Mouse (Mus musculus) erythroblast, adult 5-6 weeks (primary cell): ENCODE results near the gene Strap. TPM values are rescaled to one million over a fixed set of nuclear protein-coding genes. Genes with fewer than 3 reads are reported as not detected.

Source experiments
- ATAC-seq: replicated peaks from 2 replicates; pipeline ENCODE4 v1.8.0; 2016; ENCODE audit warnings: moderate number of reproducible peaks, mild to moderate bottlenecking, moderate TSS enrichment, inconsistent platforms; ENCODE audit not compliant: poor library complexity, low FRiP score, severe bottlenecking
- total RNA-seq, 2 experiments: library from RNA; stranded (forward) in 1 of 2; stranded (reverse) in 1 of 2; fragments of 150-400 nt in 1 of 2; fragments of 200-764, 138-1000 nt in 1 of 2; gene quantifications; 2 replicates each; pipeline versions ENCODE4 v1.2.3 to v1.2.4; 2015 to 2017; ENCODE audit warnings: low replicate concordance in 2 of 2

Strap gene
- total RNA-seq, 2 experiments from 2014 or later = 39.0 to 41.3 TPM

DNA sequence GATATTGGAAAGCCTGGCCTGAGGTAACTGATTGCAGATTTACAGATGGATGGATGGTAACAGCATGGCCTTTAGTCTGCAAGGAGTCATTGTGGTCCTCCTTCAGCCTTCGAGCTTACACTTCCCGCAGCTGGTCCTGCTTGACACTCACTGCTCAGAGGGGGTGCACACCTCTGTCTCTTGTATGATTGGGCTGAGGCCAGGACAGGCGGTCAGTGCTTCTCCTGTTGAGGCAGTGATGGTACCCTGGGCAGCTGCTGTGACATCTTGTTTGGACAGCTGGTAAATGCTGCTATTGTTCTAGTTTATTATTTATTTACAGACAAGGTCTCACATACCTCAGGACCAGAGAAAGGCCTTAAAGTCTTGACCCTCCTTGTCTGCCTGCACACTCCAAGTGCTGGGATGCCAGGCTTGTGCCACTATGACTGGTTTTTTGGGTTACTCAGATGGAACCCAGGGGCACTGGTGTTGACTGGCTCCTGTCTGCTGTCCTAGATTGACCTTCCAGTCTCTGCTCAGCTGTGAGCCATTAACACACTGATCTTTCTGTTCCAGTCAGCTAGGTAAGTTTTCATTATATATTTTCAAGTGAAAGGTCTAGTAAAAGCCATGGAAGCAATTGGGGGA is 36.9 kb downstream of the Strap start:
- ATAC-seq = no peak

DNA sequence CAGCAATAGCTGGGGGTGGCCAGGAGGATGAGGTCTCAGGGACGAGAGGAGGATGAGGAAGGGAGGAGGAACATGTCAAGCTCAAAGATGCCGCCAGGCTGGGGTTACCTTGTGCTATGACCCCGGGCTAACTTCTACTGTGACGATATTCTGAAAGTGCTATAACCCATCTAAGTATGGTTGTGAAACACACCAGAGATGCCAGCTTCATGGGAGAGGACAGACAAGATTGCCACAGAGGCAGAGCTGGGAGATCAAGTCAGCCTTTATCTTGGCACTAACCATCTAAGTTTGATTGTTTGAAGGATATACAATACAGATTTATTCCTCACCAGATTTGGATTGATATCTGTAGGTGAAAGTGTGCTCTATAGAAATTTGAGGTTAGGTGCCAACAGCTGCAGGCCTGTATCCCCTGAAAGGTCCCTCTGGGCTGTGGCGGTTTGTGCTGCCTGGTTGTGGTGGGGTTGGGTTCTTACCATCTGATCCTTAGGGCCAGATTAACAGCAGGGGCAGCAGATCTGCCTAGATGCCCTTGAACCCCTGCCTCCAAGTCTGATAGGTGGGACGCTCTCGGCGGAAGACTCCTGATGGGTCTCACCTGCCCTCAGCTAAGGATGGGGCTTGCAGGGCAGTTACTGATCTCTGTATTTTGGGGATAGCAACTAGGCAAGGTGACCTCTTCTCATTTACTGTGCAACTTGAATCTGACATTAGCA is 38.2 kb downstream of the Strap start:
- no peak for ATAC-seq

DNA sequence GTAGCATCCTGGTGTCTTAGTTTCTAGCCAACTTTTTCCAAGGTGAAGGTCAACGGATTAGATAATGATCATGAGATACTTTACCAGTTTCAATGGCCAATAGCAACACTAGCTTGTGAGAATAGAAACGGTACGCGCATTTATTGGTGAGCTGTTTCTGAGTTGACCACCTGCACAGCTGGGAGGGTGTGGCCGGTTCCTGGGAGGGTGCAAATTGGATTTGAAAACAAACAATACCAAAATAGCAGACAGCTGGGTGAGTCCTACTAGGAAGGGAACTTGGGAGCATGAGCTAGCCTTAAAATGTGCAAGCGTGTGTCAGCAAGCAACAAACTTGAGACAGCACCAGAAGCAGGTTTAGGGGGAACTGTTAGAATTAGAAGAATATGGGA is 38.8 kb downstream of the Strap start:
- no peak for ATAC-seq

DNA sequence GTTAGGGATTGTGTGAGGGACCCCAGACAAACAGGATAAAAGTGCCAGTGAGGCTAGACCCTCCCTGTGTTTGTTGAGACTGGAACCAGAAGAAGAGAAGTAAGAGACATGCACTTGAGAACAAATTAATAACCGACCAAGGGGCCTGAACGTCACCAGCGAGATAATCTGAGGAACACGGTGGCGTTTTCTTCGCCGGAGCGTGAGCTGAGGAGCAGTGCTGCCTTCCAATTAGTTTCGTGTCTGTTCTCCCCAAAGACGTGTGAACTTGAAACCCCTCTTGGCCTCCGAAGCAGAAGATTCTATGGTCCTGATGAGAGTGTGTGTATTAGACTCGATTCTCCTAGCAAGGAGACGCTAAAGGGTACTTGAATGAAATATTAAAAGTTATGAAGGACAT is 39.3 kb downstream of the Strap start:
- no peak for ATAC-seq

DNA sequence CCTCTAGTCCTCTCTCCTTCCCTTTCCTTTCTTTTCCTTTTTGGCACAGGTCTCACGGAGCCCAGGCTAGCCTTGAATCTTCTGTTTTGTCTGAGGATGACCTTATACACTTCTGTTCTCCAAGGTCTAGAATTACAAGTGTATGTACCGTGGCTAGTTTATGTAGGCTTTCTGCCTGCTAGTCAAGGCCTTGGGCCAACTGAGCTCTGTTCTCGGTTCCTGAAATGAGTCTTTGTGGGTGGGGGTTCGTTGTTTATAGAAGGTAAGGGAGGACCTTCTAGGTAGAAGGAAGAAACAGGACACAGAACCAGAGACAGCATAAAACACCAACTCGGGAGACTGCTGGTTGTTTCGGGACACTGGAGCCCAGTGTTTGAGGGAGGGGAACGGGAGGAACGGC is 40.3 kb downstream of the Strap start:
- no peak for ATAC-seq

DNA sequence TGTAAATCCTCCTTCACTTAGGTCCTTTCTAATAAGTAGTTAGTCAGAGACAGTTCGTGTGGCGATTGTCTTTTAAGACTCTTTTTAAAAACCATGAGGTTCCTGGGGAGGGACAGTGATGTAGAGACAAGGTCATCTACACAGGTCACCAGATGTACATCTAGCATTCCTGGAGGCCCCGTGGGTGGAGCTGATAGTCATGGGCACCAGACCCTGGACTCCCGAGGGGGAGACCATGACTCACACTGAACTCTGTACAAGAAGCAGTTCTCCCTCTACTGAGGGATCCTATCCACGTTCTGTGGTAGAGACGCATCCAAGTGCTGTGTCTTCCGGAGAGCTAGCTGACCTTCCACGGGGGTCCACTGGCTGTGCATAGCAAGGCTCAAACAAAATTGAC is 42.1 kb downstream of the Strap start:
- ATAC-seq = no peak

DNA sequence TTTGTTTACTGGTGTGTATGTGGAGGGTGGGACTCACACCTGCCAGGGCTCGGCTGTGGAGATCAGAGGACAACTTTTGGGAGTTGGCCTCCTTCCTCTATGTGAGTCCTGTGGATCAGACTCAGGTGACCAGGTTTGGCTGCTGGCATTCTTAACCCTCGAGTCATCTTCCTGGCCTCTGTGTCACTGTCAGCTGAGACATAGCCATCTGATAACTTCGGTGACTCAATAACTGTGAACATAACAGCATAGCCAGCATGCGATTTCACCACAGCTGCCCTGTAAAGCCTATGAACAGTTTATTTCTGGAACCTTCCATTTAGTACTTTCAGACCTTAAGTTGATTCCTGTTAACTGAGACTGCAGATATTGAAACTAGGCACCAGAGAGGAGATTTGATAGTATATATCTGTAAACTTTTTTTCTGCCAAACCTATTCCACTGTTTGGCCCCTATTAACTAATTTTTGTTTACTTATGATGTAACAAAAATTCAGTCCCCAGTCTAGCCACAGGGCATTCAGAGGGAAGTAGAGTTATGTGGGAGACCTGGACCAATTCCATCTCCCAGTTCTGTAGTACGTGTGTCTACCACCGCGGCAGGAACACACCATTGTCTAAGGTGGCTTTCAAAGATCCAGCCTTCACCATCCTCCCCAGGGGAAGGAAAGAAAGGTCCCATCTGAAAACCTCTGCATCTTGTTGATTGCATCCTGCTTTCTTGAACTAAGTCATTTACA is 49.2 kb downstream of the Strap start:
- no peak for ATAC-seq

DNA sequence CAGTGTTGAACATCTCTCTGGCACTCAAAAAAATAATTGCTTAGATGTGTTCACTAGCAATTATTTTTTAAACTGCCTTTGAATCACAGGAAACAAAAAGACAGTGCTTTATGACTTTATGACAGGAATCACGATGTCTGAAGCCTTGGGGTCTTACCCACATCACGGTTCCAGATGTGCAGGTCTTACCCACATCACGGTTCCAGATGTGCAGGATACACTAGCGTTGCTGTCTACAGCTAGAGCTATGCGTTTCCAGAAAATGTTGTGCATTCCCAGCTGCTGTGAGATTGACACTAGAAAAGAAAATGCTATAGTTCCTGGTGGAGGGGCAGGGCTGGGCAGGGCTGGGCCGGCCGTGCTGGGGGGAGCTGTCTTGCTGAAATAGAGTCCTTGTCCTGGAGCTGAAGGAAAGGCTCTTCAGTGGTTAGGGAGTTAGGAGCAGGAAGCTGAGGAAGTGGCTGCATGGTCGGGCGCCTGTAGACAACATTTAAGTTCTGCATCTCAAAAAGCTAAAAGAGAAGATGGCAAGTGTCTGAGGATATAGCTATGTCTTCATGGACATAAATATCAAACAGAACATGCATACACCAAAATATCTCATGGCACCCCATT is 54.2 kb downstream of the Strap start:
- no peak for ATAC-seq

DNA sequence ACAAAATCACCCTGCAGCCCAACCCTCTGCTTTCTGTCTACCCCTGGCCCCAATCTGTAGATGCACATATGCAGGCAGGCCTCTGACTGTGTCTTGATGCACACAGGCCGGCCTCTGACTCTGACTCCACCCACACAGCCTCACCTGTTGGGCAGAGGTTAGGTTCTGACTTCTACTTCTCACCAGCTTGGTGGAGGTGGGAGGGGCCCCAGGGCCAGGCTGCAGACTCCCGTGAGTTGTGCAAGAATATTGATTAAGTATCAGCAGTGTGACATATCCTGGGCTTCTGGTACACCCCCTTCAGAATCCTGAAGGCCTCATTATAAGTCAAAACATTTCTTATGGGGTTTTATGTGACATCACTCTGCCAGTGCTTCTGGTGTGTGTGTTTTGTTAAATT is 54.8 kb downstream of the Strap start:
- ATAC-seq = no peak

DNA sequence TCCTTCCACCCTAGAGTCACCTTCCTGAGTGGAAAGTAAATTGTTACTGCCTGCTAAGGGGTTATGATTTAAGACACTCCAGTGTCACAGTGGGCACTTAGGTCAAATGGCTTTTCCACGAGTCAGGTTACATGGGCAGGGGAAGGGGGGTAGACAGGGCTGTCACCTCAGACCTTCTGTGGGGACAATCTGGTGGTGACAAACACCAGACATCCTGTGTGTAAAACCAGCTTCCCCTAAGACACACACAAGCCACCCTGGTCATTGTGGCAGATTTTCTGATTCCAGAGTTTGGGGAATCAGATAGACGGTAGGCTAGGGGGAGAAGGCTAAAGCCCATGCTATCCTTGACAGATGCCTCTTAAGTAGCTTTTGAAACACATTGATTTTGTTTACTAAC is 60.6 kb downstream of the Strap start:
- ATAC-seq = no peak

DNA sequence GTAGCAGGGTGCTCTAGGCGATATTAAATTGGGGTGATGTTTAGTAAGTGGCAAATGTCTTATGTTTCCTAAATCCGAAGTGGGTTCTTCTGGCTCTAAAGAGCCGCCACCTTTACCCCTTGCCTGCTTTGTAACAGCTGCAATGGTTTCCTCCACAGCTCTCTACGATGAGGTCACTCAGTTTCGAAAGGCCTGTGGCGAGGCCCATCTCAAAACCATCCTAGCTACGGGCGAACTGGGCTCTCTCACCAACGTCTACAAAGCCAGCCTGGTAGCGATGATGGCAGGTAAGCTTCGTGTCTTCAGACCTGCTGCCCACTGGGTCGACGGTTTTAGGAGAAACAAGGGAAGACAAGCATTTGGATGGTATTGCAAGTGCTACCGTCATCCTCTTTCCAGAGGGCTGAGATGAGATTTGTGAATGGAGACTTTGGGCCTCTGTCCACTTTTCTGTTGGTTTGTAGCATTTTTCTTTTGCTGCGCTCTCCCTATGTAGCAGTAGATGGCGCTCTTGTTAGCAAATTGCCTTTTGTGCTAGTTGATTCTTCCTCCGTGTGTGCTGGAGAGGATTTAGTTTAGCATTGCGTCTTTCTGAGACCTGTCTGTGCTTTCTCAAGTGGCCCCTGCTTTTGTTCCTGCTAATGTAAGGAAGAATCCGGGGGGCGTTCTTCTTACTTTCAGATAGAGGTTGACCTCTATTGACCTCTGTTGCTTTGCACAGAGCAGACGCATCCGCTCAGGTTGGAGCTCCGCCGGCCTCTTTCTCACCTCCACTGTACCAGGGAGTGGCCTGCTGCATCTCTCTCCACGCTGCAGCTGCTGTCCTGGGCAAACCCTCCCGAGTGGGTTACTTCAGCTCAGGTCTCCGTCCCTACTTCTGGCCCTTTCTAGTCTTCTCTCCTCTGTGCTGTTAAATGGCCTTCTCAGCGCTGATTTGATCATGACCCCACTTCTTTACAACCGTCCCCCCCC is 62.0 kb downstream of the Strap start:
- ATAC-seq = no peak

DNA sequence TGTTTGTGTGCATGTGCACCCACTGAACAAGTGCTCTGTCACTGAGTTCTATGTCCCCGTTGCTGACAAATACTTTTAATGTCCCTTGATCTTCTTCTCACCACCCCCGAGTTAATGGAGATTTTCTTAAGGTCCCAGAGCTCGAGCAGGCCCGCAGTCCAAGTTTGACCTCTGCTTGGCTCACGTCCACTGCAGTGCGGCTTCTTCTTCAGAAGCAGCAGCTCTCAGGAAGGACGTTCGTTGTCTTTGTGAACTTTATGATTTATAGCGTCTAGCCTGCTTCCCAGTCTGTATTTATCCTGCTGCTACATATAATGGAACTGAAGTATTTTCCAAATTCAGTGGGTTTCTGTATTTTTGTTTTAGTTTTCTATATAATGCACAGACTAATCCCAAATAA is 64.4 kb downstream of the Strap start:
- no peak for ATAC-seq

Other genes with a start within 250 kb of the Strap start
- gene Eps8, start 80.2 kb upstream of the Strap start, total RNA-seq (2015; ENCODE audit: low replicate concordance) = 4.4 and 6.3 TPM in 2 replicates
- 2.3 and 2.9 TPM in 2 replicates for gene Eps8, start 80.2 kb upstream of the Strap start, total RNA-seq (2017; ENCODE audit: low replicate concordance)
- 12.3 and 20.0 TPM in 2 replicates for gene Dera, start 19.5 kb downstream of the Strap start, total RNA-seq (2015; ENCODE audit: low replicate concordance)
- 7.8 and 15.8 TPM in 2 replicates for gene Dera, start 19.5 kb downstream of the Strap start, total RNA-seq (2017; ENCODE audit: low replicate concordance)